Mouse (Mus musculus) limb, embryonic 12.5 days (tissue): Measurements from ENCODE around the gene Gm45713. TPM values are rescaled to one million over a fixed set of nuclear protein-coding genes. Genes with fewer than 3 reads are reported as not detected.

Experiments used
- ATAC-seq: fragments of 200-750 bp; cut with Nextera tagmentation; 2 replicates; pipeline ENCODE4 v1.8.0; 2017; ENCODE audit warnings: low read depth, moderate TSS enrichment; ENCODE audit not compliant: insufficient number of reproducible peaks, insufficient read depth, low FRiP score, low TSS enrichment
- H3K27ac ChIP-seq: fragments of 300-500 bp; sonication (generic); 2 replicates; pipeline ENCODE4 v1.5.1; 2016; ENCODE audit warnings: mild to moderate bottlenecking, moderate library complexity
- H3K27me3 ChIP-seq: fragments of 300-500 bp; sonication (generic); 2 replicates; pipeline ENCODE4 v1.6.1; 2016; ENCODE audit warnings: mild to moderate bottlenecking, moderate library complexity
- H3K36me3 ChIP-seq: fragments of 300-500 bp; sonication (generic); 2 replicates; pipeline ENCODE4 v1.6.1; 2016; ENCODE audit warnings: mild to moderate bottlenecking, moderate library complexity
- H3K4me1 ChIP-seq: fragments of 300-500 bp; sonication (generic); replicated peaks from 2 replicates; pipeline ENCODE4 v1.6.1; 2016
- H3K4me2 ChIP-seq: fragments of 300-500 bp; sonication (generic); 2 replicates; pipeline ENCODE4 v1.6.1; 2016; ENCODE audit warnings: mild to moderate bottlenecking, moderate library complexity
- H3K4me3 ChIP-seq: fragments of 300-500 bp; sonication (generic); replicated peaks from 2 replicates; pipeline ENCODE4 v1.5.1; 2016; ENCODE audit warnings: mild to moderate bottlenecking
- H3K9ac ChIP-seq: fragments of 300-500 bp; sonication (generic); replicated peaks from 2 replicates; pipeline ENCODE4 v1.6.1; 2016; ENCODE audit warnings: mild to moderate bottlenecking, moderate library complexity
- H3K9me3 ChIP-seq: fragments of 300-500 bp; sonication (generic); 2 replicates; pipeline ENCODE4 v1.6.1; 2016; ENCODE audit warnings: mild to moderate bottlenecking, moderate library complexity
- WGBS: fragments of 180-500 bp; shearing (Covaris S2); methylation state at CpG from one replicate; pipeline ENCODE4 v1.1.7; 2016; 5-methylcytosine and 5-hydroxymethylcytosine counted together
- polyA plus RNA-seq: library from polyadenylated mRNA; unstranded; fragments of >200 nt; fragmentation: Nextera tagmentation; extraction: Ambion mirVana; gene quantifications from 2 replicates; pipeline ENCODE4 v1.2.1, GENCODE M21; 2016

Gene Gm45713
- polyA plus RNA-seq, 1 experiment from 2014 or later, result not detected

- Histone ChIP-seq H3K27ac (no peak overlapping the region), H3K9ac (no peak overlapping the region; the same call in 1 of the 2 replicates), H3K4me1 (peaks cover 15% of the 10 kb centered on the region; the same call in 1 of the 2 replicates), H3K4me2 (peak overlapping the region; percentile 70; the same call in 1 of the 2 replicates), H3K4me3 (no peak overlapping the region), H3K27me3 (peaks cover 58% of the 10 kb centered on the region), H3K9me3 (peaks cover 3% of the 10 kb centered on the region; the same call in 1 of the 2 replicates), H3K36me3 (peaks cover 27% of the 10 kb centered on the region)
- ATAC-seq, result no peak
- WGBS, result 72% methylated on average over 9 of the region's 9 CpGs
Observed at GRCm38 (mm10) chr7:45162996-45163615, 27.1 kb upstream of the Gm45713 start.

- no peak overlapping the region for H3K27ac ChIP-seq
- WGBS, result 28% methylated on average over 6 of the region's 6 CpGs
- H3K4me1 ChIP-seq, result peaks cover 15% of the 10 kb centered on the region; the same call in 1 of the 2 replicates
- ATAC-seq, result peak; percentile 48
- peaks cover 3% of the 10 kb centered on the region; the same call in 1 of the 2 replicates for H3K9me3 ChIP-seq
- H3K27me3 ChIP-seq, result peaks cover 53% of the 10 kb centered on the region
- no peak overlapping the region; the same call in 1 of the 2 replicates for H3K9ac ChIP-seq
- peak overlapping the region; percentile 70 for H3K4me2 ChIP-seq
- H3K4me3 ChIP-seq, result peak overlapping the region; percentile 40
- H3K36me3 ChIP-seq, result peaks cover 33% of the 10 kb centered on the region
Observed at GRCm38 (mm10) chr7:45162551-45162950, 26.5 kb upstream of the Gm45713 start.

GRCm38 (mm10) chr7:45161612-45162473, 25.8 kb upstream of the Gm45713 start:
- Histone ChIP-seq H3K9ac (no peak overlapping the region; the same call in 1 of the 2 replicates), H3K9me3 (peaks cover 2% of the 10 kb centered on the region; the same call in 1 of the 2 replicates), H3K4me1 (peaks cover 15% of the 10 kb centered on the region; the same call in 1 of the 2 replicates), H3K27ac (no peak overlapping the region), H3K36me3 (peaks cover 39% of the 10 kb centered on the region), H3K27me3 (peaks cover 46% of the 10 kb centered on the region), H3K4me3 (peak overlapping the region; percentile 40), H3K4me2 (peak overlapping the region; percentile 70)
- ATAC-seq, result peak; percentile 88
- 4% methylated on average over 35 of the region's 35 CpGs for WGBS

- H3K4me3 ChIP-seq, result no peak overlapping the region
Observed at GRCm38 (mm10) chr7:45160866-45161265, 24.8 kb upstream of the Gm45713 start.

GRCm38 (mm10) chr7:45160316-45160800, 24.3 kb upstream of the Gm45713 start:
- no peak overlapping the region for H3K4me3 ChIP-seq
- 95% methylated on average over 6 of the region's 6 CpGs for WGBS

More at GRCm38 (mm10) chr7:45160866-45161265, 24.8 kb upstream of the Gm45713 start:
- H3K9ac ChIP-seq, result no peak overlapping the region
- peaks cover 15% of the 10 kb centered on the region; the same call in 1 of the 2 replicates for H3K4me1 ChIP-seq
- no peaks in the 10 kb centered on the region for H3K9me3 ChIP-seq
- no peak overlapping the region for H3K27ac ChIP-seq
- H3K27me3 ChIP-seq, result peaks cover 36% of the 10 kb centered on the region
- no peak overlapping the region for H3K4me2 ChIP-seq
- 96% methylated on average over 3 of the region's 3 CpGs for WGBS
- peaks cover 44% of the 10 kb centered on the region for H3K36me3 ChIP-seq
- ATAC-seq, result no peak

GRCm38 (mm10) chr7:45158991-45159390, 23.0 kb upstream of the Gm45713 start:
- no peaks in the 10 kb centered on the region for H3K9me3 ChIP-seq
- no peak overlapping the region for H3K27ac ChIP-seq
- H3K27me3 ChIP-seq, result peaks cover 17% of the 10 kb centered on the region
- no peak overlapping the region for H3K4me2 ChIP-seq
- H3K9ac ChIP-seq, result no peak overlapping the region
- H3K36me3 ChIP-seq, result peaks cover 45% of the 10 kb centered on the region
- H3K4me3 ChIP-seq, result no peak overlapping the region
- ATAC-seq, result no peak
- 91% methylated on average over 6 of the region's 6 CpGs for WGBS
- peaks cover 23% of the 10 kb centered on the region for H3K4me1 ChIP-seq

More at GRCm38 (mm10) chr7:45160316-45160800, 24.3 kb upstream of the Gm45713 start:
- H3K27me3 ChIP-seq, result peaks cover 31% of the 10 kb centered on the region
- H3K4me1 ChIP-seq, result peaks cover 18% of the 10 kb centered on the region; the same call in 1 of the 2 replicates
- no peak overlapping the region for H3K9ac ChIP-seq
- H3K36me3 ChIP-seq, result peaks cover 45% of the 10 kb centered on the region
- no peak overlapping the region for H3K4me2 ChIP-seq
- H3K9me3 ChIP-seq, result no peaks in the 10 kb centered on the region
- ATAC-seq, result no peak
- H3K27ac ChIP-seq, result no peak overlapping the region

GRCm38 (mm10) chr7:45157459-45157858, 21.4 kb upstream of the Gm45713 start:
- H3K9ac ChIP-seq, result no peak overlapping the region
- peaks cover 22% of the 10 kb centered on the region for H3K4me1 ChIP-seq
- peaks cover 45% of the 10 kb centered on the region for H3K36me3 ChIP-seq
- no peak for ATAC-seq
- H3K27ac ChIP-seq, result no peak overlapping the region
- no peaks in the 10 kb centered on the region for H3K9me3 ChIP-seq
- no peak overlapping the region for H3K4me3 ChIP-seq
- WGBS, result 88% methylated on average over 14 of the region's 14 CpGs
- H3K27me3 ChIP-seq, result peaks cover 2% of the 10 kb centered on the region
- no peak overlapping the region for H3K4me2 ChIP-seq

- WGBS, result 94% methylated on average over 15 of the region's 15 CpGs
- H3K9me3 ChIP-seq, result no peaks in the 10 kb centered on the region
- H3K4me3 ChIP-seq, result no peak overlapping the region
- no peak overlapping the region for H3K27ac ChIP-seq
- H3K36me3 ChIP-seq, result peaks cover 45% of the 10 kb centered on the region
- H3K27me3 ChIP-seq, result no peaks in the 10 kb centered on the region
- H3K9ac ChIP-seq, result no peak overlapping the region
- H3K4me1 ChIP-seq, result peaks cover 18% of the 10 kb centered on the region
- H3K4me2 ChIP-seq, result no peak overlapping the region
- no peak for ATAC-seq
Observed at GRCm38 (mm10) chr7:45156206-45156605, 20.2 kb upstream of the Gm45713 start.

GRCm38 (mm10) chr7:45155590-45155989, 19.6 kb upstream of the Gm45713 start:
- ATAC-seq, result no peak
- no peak overlapping the region; the same call in 1 of the 2 replicates for H3K4me2 ChIP-seq
- H3K27ac ChIP-seq, result no peak overlapping the region
- H3K4me1 ChIP-seq, result peaks cover 24% of the 10 kb centered on the region
- H3K9me3 ChIP-seq, result no peaks in the 10 kb centered on the region
- H3K9ac ChIP-seq, result 0 out of 2 replicates have a peak overlapping the region, but pooled peaks have one; percentile 14
- no peak overlapping the region for H3K4me3 ChIP-seq
- no peaks in the 10 kb centered on the region for H3K27me3 ChIP-seq
- H3K36me3 ChIP-seq, result peaks cover 43% of the 10 kb centered on the region
- 83% methylated on average over 9 of the region's 9 CpGs for WGBS

- H3K9me3 ChIP-seq, result no peaks in the 10 kb centered on the region
- WGBS, result 79% methylated on average over 12 of the region's 12 CpGs
- peaks cover 30% of the 10 kb centered on the region for H3K4me1 ChIP-seq
- H3K9ac ChIP-seq, result 0 out of 2 replicates have a peak overlapping the region, but pooled peaks have one; percentile 81
- H3K4me2 ChIP-seq, result peak overlapping the region; percentile 76
- peak overlapping the region; percentile 64 for H3K4me3 ChIP-seq
- ATAC-seq, result no peak
- no peaks in the 10 kb centered on the region for H3K27me3 ChIP-seq
- H3K36me3 ChIP-seq, result peaks cover 38% of the 10 kb centered on the region
- H3K27ac ChIP-seq, result no peak overlapping the region
Observed at GRCm38 (mm10) chr7:45154993-45155514, 19.0 kb upstream of the Gm45713 start.
